Mouse (Mus musculus): ENCODE measurements around the gene Armc8. TPM values are rescaled to one million over a fixed set of nuclear protein-coding genes. Genes with fewer than 3 reads are reported as not detected.

The Armc8 gene
- polyA plus RNA-seq, 1 experiment = 25.7 TPM

DNA sequence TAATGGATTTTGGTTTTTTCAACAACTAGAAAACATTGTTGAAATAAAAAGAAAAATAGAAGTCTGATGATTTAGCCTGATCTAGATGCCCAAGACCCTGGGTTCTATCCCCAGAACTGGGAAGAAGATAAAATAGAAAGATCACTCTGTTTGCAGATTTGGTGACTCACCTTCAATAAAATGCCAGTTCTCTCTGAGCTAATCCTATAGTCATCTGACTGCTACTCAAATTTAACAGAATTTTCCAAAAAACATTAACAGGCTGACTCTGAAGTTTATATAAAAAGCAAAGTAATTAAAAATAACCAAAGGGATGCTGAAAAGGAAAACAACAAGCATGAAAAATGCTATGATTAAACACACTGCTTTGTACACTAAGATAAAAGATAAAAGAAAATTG is 122.4 kb downstream of the Armc8 start:
- DNase-seq (ENCODE audit: low spot score) = no peak

DNA sequence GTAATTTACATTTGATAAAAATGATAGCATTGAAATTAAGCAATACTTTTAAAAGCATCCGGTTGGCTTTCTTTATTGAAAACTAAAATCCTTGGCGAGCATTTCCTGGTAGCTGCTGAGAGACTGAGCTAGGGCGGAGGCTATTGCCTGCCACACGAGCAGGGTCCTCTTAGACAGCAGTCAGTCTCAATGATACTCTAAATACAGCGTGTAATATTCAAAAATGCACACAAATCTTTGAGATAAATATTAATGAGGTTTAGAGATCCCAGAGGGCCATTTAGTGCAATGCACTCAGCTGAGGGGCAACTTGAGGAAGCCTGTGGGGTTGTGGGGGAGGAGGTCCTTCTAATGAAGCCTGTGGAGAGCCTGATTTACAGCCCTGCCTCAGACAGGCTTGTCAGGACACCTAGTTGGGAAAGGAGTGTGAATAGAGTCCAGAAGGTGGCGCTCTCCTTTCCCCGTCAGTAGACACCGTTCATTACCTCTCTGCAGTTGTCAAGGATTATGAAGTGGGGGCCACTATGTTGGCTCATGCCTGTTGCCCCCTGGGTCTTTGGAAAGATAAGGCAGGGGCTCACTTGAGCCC is 124.0 kb downstream of the Armc8 start:
- no peak for DNase-seq (ENCODE audit: low spot score)

DNA sequence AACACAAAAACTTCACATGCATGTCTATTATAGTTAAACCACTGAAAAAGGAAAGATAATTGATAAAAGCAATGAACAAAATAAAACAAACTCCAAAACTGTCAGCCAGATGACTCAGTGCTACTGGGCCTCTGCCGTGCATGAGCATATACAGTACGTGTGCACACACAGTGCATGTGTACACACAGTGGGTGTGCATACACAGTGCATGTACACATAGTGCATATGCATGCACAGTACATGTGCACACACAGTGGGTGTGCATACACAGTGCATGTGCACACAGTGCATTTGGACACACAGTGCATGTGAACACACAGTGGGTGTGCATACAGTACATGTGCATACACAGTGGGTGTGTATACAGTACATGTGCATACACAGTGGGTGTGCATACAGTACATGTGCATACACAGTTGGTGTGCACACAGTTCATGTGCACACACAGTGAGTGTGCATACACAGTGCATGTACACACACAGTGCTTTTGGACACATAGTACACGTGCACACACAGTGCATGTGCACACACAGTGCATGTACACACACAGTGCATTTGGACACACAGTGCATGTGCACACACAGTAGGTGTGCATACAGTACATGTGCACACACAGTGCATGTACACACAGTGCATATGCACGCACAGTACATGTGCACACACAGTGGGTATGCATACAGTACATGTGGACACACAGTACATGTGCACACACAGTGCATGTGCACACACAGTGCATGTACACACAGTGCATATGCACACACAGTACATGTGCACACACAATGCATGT is 126.9 kb downstream of the Armc8 start:
- no peak for DNase-seq (ENCODE audit: low spot score)

DNA sequence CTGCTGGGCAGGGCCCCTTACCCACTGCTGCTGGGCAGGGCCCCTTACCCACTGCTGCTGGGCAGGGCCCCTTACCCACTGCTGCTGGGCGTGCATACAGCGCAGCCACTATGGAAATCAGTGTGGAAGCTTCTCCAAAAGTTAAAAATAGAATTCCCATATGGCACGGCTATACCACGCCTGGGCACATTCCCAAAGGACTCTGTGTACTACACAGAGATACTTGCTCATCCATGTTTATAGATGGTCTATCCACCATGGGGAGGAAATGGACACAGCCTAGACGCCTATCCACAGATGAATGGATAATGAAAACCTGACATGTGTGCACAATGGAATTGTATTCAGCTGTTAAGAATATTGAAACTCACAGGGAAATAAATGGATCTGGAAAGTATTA is 127.8 kb downstream of the Armc8 start:
- DNase-seq (ENCODE audit: low spot score) = no peak

DNA sequence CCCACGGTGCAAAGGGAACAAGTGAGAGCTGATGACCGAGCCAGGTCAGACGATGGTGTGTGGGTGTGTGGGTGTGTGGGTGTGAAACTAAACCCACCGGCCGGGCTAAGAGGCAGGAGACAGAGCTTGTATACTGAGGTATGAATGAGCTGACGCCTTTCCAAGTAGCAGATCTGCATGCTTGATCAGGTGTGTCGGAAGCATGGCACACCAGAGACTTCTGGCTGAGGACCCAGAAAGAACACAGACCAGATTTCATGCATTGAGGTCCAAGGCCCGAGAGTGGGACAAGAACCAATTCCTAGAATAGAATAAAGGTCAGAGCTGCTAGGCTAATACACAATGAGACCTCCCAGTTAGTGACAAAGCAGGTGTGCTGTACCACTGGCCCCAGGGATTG is 129.6 kb downstream of the Armc8 start:
- DNase-seq (ENCODE audit: low spot score) = no peak

DNA sequence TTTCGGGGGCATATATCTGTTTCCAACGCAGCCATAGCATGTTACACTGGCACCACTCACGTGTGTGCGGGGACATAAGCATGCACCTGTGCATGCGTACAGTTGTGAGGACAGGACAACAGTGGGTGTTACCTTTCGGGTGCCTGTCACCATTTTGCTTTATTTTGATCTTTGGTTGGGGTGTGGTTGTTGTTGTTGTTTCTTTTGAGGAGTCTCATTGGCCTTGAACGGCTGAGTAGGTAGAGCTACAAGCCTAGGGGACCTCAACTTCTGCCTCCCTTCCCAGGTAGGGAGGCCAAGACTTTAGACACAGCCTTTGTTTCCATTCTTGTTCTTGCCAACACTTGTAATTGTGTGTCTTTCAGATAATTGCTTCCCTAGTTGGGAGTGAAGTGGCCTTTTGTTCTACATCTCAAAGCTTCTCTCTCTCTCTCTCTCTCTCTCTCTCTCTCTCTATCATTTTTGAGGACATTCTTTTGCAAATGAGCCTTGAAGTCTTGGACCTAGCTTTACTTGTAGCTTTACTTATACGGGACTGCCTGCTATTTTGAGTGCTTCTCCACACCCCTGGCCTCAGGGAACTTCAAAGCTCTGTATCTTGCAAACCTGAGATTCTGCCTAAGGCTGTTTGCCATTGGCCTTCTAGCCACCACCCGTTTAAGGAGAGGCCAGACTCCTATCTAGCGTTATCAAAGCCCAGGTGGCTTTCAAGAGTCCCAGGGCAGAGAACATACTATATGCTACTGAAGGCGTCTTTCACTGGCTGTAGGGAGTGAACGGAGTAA is 130.7 kb downstream of the Armc8 start:
- DNase-seq (ENCODE audit: low spot score) = no peak

DNA sequence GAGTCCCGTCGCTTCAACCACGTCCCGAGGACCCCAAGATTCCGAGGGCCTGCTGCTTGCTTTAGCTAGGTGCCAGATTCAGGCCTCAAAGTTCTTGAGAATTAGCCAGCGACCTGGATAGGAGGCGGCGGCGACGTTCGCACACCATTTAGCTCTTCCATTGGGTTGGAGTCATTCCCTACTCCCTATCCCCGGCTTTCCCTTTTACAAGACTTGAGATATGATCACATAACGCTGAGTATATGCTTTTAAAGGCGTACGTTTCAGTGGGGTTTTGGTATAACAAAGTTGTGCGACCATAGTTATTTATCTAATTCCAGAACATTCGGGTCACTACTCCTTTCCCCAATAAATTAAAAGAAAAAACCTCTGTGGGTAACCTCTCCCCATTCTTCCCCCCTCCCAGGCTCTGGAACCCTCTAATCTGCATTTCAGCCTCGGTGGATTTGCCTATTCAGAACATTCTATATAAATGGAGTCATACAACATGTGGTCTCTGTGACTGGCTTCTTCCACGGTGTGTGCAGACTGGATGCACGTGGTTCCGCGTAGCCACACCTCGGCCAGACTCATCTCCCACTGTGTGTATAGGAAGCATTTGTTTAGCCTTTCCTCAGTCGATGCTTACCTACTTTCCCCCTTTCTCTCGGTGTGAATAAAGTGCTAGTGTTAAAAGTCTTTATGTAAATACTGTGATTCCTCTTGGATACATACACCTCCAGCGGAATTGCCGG is 131.5 kb downstream of the Armc8 start, which contains the start of gene Mras:
TSS of gene Mras (minus strand) at position 351 of the 734 bp plus-strand sequence.
- no peak for DNase-seq (ENCODE audit: low spot score)

DNA sequence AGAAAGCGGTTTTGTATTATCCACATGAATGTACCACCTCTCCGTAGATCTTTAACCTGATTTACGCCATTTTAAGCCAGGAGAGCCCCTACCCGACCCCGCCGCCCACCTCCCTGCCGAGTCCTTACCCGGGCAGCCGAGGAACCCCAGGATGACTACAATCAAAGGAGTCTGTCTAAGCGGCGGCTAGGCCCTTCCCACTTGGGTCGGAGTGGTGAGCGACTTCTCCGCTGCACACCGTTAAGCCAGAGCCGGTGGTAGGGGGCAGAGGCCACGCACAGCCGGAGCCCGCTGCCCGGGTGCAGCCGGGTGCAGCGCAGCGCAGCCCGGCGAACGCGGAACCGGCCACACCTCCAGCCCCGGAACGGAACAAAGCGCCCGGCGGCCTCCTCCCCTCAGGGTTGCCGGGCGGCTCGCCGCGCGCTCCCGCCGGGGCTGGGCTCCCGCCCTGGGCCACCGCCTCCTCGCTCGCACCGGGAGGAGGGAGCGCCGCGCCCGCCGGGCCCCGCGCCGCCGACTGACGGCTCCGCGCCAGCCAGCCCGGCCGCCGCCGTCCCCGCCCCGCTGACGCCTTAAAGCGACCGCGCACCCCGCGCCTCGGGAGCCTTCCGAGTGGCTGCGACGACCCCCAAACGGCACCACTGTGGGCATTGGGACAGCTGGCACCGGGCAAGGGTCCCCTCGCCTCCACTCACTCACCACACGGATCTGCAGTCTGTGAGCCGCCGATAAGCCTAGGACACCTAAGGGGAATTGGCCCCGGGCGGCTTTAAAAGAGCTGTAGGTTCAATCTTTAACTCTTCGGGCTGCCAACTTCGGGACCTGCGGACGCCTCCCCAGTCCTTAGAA is 132.3 kb downstream of the Armc8 start:
- peak; percentile 85 for DNase-seq (ENCODE audit: low spot score)

DNA sequence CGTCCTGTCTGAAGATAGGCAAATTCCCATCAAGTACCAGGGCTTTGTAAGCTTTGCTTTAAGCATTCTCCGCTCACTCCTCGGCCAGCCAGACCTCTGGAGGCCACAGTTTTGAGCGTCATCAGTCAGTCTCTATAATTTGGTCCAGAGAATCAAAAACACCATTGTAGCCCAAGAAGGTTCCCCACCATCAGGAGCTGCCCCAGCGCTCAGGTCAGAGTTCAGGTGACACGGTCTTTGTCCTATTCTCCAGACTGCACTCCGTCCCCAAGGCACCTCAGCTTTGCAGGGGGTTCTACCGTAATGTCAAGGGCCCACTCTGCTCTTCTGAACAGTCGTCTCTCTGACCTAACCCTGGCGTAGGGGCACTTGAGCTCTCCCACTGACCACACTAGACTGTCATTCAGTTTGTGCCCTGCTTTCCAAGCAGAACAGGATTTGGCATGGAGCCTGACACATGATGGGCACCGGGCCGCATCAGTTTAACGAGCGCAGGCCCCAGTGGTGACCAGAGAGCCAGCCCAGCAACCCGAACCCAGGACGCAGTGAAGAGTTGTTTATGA is 133.0 kb downstream of the Armc8 start:
- no peak for DNase-seq (ENCODE audit: low spot score)

DNA sequence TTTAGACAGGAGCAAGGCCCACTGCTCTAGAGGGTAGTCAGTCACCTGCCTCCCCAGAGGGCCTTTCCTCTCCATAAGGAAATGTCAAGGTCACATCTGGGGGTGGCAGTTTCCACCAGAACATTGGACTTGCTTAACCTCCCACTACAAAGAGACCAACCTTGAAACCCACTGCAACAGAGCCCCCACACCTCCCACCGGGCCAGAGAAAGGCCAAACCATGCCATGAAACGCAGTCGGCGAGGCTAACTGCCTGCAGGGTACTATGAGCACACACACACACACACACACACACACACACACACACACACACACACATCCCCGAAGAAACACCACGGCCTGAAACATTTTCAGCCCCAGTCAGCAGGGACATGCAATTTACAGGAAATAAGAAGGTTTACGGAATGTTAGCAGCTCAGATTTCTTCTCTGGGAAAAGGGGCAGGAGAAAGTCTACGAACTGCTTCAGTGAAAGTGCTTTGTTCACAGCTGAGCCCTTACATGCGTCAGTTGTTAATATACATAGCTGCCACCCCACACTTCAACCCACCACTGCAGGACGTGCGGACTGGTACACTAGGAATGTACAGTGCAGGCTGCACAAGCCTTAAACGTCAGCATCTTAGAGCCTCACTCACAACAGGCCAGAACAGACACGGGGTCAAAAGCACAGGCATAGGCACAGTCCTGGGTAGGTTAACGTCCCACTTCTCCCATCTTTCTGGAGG is 133.6 kb downstream of the Armc8 start:
- DNase-seq (ENCODE audit: low spot score) = no peak

DNA sequence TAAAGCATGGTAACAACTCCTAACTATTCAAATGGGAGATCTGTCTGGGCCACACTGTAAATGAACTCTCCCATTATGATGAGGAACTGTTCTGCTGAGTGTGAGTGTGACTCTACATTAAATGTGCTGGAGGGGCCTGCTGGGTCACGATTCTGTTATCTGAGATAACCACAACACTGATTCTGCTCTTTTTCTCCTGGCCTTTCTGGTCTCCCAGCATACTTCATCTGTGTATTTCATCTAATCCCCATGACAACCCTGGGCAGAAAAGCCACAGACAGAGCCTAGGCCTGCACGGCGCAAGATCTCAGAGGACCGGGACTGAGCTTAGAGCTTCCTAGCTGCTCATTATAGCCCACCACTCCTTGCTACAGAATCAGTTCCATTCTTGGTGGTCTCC is 136.2 kb downstream of the Armc8 start:
- DNase-seq (ENCODE audit: low spot score) = no peak

DNA sequence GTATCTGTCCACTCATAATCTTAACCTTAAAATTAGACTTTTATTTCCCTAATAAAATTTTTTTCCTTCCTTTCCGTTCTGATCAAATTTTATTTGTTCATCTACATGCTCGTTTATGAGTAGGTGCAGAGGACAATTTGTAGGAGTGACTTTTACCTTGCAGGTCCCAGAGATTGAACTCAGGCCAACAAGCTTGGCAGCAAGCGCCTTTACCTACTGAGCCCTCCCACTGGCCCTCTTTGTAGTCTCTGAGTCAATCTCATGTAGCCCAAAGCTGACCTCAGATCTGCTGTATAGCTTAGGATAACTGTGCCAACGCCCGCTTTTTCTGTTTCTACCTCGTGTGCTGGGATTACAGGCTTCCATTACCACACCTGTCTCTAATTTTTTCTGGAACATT is 136.7 kb downstream of the Armc8 start:
- no peak for DNase-seq (ENCODE audit: low spot score)

DNA sequence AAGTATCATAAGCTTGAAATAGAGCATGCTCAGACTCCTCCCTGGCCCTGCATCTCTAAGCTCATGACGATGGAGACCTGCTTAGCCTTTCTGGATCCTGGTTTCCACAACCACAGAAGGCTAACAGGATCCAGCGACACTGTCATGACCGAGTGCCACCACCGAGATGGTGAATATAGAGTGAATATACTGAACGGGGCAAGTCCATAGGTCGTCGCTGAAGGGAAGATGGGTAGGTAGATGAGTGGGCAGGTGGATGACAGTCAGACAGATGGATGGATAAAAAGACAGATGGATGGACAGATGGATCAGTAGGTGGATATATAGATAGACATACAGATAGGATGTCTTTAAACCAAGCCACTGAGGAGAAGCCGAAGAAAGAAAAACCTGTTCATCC is 137.4 kb downstream of the Armc8 start:
- DNase-seq (ENCODE audit: low spot score) = no peak

DNA sequence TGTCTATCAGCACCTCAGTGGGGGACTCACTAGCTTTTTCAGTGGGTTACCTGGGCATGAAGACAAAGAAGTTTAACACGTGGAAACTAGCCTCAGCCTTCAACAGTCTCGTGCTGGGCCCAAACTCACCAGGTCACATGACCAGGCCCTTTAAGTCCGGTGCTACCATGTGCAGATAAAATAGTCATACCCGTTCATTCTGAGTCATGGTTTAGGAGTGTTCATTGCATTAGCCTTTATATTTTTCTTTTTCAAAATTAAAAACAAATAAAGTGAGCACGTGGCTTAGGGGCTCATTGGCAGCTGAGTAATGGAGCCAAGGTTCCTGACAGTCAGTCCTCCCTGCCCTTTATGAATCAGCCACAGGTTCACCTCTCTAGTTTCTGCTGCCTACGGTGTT is 137.9 kb downstream of the Armc8 start:
- DNase-seq (ENCODE audit: low spot score) = no peak

DNA sequence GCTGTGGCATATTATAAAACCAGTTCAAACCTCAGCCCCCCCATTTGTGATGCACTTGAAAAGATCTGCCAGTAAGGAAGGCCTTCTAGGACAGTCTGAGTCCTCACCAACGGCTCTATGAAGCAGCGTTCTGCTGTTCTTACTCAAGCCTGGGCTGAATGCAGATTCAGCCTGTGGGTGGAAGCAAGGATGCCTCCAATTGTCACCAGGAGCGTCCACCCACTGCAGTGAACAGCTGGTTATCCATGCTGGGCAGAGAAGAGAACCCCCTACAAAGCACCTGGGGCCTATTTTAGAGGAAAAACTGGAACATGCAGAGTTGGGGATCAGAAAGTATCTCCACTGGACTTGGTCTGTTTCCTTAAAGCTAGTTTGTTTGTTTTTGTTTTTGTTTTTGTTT is 138.9 kb downstream of the Armc8 start:
- DNase-seq (ENCODE audit: low spot score) = no peak

DNA sequence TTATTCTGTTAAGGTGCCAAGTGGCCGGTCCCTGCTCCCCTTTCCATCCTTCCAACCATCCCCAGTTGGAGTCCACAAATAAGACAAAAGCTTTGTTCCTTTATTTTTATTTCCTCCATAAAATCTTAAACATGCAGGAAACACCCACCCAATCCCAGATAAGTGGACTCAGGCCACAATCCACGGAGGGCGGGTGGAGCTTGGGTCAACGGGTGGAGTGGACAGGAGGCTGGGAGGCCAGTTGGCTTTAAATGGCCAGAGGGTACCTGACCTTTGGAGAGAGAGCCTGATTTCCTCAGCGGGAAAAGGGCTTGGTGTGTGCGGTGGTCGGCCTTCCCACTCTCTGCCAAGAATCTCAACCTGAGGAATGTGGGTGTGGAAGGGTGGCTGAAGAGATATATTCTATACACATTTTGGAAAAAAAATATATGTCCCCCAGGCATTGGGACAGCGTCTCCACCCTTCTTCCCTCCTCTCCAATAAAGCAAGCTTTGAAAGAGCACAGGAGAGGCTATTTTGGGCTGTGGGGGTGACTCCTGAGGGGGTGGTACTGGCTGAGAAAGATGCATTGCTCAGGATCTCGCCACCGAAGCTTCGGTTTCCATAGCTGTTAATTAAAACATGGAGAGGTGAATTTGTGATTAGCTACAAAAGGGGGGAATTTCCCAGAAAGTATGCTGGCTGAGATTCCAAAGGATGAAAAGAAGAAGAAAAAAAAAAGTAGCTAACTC is 139.9 kb downstream of the Armc8 start:
- DNase-seq (ENCODE audit: low spot score) = no peak
